Mouse (Mus musculus): ENCODE measurements around the gene Irf6.

The Irf6 gene

GRCm38 (mm10) chr1:193156316-193157110 is 3.6 kb downstream of the Irf6 start:
- DNase-seq (ENCODE audit: extremely low read depth, insufficient read length, low spot score), result no peak

GRCm38 (mm10) chr1:193157111-193157492 is 4.2 kb downstream of the Irf6 start:
- no peak for DNase-seq (ENCODE audit: extremely low read depth, insufficient read length, low spot score)

GRCm38 (mm10) chr1:193159163-193159562 is 6.3 kb downstream of the Irf6 start:
- no peak for DNase-seq (ENCODE audit: extremely low read depth, insufficient read length, low spot score)

GRCm38 (mm10) chr1:193159613-193160012 is 6.7 kb downstream of the Irf6 start:
- no peak for DNase-seq (ENCODE audit: extremely low read depth, insufficient read length, low spot score)

- DNase-seq (ENCODE audit: extremely low read depth, insufficient read length, low spot score), result peak; percentile 58
Measured at GRCm38 (mm10) chr1:193160317-193161032, 7.6 kb downstream of the Irf6 start.

- DNase-seq (ENCODE audit: extremely low read depth, insufficient read length, low spot score), result no peak
Measured at GRCm38 (mm10) chr1:193167746-193168145, 14.8 kb downstream of the Irf6 start, which contains the start of gene A130010J15Rik. Gene A130010J15Rik, plus strand, starts transcription at chr1:193168046.

- DNase-seq (ENCODE audit: extremely low read depth, insufficient read length, low spot score), result no peak
Measured at GRCm38 (mm10) chr1:193169228-193169627, 16.3 kb downstream of the Irf6 start.

- no peak for DNase-seq (ENCODE audit: extremely low read depth, insufficient read length, low spot score)
Measured at GRCm38 (mm10) chr1:193169856-193170255, 16.9 kb downstream of the Irf6 start.

- DNase-seq (ENCODE audit: extremely low read depth, insufficient read length, low spot score), result peak; percentile 96
Measured at GRCm38 (mm10) chr1:193172991-193173809, 20.3 kb downstream of the Irf6 start.

- DNase-seq (ENCODE audit: extremely low read depth, insufficient read length, low spot score), result no peak
Measured at GRCm38 (mm10) chr1:193173810-193174129, 20.9 kb downstream of the Irf6 start.

- DNase-seq (ENCODE audit: extremely low read depth, insufficient read length, low spot score), result no peak
Measured at GRCm38 (mm10) chr1:193174143-193174733, 21.3 kb downstream of the Irf6 start.

GRCm38 (mm10) chr1:193181104-193181503 is 28.2 kb downstream of the Irf6 start:
- no peak for DNase-seq (ENCODE audit: extremely low read depth, insufficient read length, low spot score)

- DNase-seq (ENCODE audit: extremely low read depth, insufficient read length, low spot score), result no peak
Measured at GRCm38 (mm10) chr1:193188257-193188656, 35.3 kb downstream of the Irf6 start.

GRCm38 (mm10) chr1:193189151-193189621 is 36.3 kb downstream of the Irf6 start:
- DNase-seq (ENCODE audit: extremely low read depth, insufficient read length, low spot score), result peak; percentile 75

GRCm38 (mm10) chr1:193189771-193190170 is 36.9 kb downstream of the Irf6 start:
- DNase-seq (ENCODE audit: extremely low read depth, insufficient read length, low spot score), result no peak

- no peak for DNase-seq (ENCODE audit: extremely low read depth, insufficient read length, low spot score)
Measured at GRCm38 (mm10) chr1:193191675-193192283, 38.9 kb downstream of the Irf6 start.

GRCm38 (mm10) chr1:193194416-193195140 is 41.7 kb downstream of the Irf6 start:
- no peak for DNase-seq (ENCODE audit: extremely low read depth, insufficient read length, low spot score)

- no peak for DNase-seq (ENCODE audit: extremely low read depth, insufficient read length, low spot score)
Measured at GRCm38 (mm10) chr1:193195169-193195810, 42.4 kb downstream of the Irf6 start.
